Mouse (Mus musculus): ENCODE data around the gene Bub3. TPM values are rescaled to one million over a fixed set of nuclear protein-coding genes. Genes with fewer than 3 reads are reported as not detected.

Gene Bub3
- 148 TPM for polyA plus RNA-seq (2017; shearing (Covaris generic))

DNA sequence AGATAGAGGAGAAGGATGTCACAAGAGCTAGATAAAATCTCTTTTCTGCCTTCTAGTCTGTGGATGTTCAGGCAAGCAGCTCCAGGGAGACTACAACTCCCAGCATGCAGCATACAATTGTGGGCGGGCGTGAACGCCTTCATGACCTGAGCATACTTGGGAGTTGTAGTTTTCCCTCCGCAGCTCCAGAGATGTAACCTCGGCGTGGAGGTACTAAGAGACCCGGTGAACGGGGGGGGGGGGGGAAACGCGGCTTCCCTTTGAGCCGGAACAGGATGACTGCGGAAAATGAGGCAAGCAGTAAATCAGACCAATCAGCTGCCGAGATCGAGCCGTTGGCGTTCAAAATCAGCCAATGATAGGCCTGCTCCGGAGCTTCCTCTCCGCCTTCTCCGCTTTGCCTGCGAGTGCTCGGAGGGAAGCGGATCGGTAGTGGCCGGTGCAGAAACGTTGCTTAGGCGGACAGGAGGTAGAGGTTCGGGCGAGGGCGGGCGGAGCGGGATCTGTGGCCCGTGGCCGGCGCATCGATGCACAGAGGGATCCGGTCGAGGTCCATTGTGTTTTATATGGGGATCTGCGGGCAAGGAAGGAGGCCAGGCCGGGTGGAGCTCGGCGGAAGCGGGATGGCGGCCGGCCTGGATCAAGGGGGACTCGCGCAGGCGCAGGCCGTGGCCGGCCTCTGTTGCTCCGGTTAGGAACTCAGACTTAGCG is at the start of gene Bub3:
Bub3 (plus strand) TSS at position 237 of the 711 bp plus-strand sequence.

GRCm38 (mm10) chr7:131542115-131542871 is 17.7 kb upstream of the Bub3 start, which contains the start of gene Hmx3:
TSS of gene Hmx3 (plus strand) at chr7:131542867.

DNA sequence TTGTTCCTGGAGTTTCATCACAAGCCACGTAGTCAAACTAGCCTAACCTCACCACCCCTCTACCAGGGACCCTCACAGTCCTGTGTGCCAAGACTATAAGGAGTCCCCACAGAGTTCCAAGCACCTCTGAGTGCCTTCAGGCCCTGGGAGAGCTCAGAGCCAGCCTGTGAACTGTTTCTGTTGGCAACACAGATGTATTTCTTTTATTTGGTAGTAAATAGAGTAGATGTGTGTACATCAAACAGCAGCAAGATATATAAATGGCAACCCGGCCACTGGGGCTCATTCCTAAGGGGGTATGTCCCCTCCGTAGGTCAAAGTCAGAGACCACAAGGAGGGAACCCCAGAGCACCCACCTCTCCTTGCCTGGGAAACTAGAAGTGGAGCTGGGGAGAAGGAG is 11.5 kb upstream of the Bub3 start, which contains the start of gene Hmx2:
Hmx2 (plus strand) TSS at position 301 of the 400 bp plus-strand sequence.

Other genes starting within 250 kb of the Bub3 start
- gene Cuzd1, start 237.9 kb upstream of the Bub3 start, polyA plus RNA-seq (2017; shearing (Covaris generic)), result not detected
- not detected for gene Fam24b, start 230.7 kb upstream of the Bub3 start, polyA plus RNA-seq (2017; shearing (Covaris generic))
- not detected for gene Fam24a, start 226.4 kb upstream of the Bub3 start, polyA plus RNA-seq (2017; shearing (Covaris generic))
- gene 2310057M21Rik, start 197.5 kb upstream of the Bub3 start, polyA plus RNA-seq (2017; shearing (Covaris generic)), result 24.4 TPM
- gene Pstk, start 189.1 kb upstream of the Bub3 start, polyA plus RNA-seq (2017; shearing (Covaris generic)), result 46.3 TPM
- 22.4 TPM for gene Ikzf5, start 149.7 kb upstream of the Bub3 start, polyA plus RNA-seq (2017; shearing (Covaris generic))
- gene Acadsb, start 149.6 kb upstream of the Bub3 start, polyA plus RNA-seq (2017; shearing (Covaris generic)), result 49.8 TPM
- gene Hmx3, start 17.4 kb upstream of the Bub3 start, polyA plus RNA-seq (2017; shearing (Covaris generic)), result not detected
- gene Hmx2, start 11.4 kb upstream of the Bub3 start, polyA plus RNA-seq (2017; shearing (Covaris generic)), result 0.13 TPM

All from CD4-positive, CD25-positive, alpha-beta regulatory T cell (primary cell).